Mouse (Mus musculus) C2C12 (cell line): Measurements from ENCODE around the gene A530016L24Rik. TPM values are rescaled to one million over a fixed set of nuclear protein-coding genes. Genes with fewer than 3 reads are reported as not detected.

Experiments used
- H3K27me3 ChIP-seq: one replicate; pipeline ENCODE4 v1.6.1; 2011; ENCODE audit not compliant: control insufficient read depth, insufficient read depth, insufficient read length
- H3K36me3 ChIP-seq: one replicate; pipeline ENCODE4 v1.6.1; 2011; ENCODE audit not compliant: control insufficient read depth, insufficient read depth
- H3K4me3 ChIP-seq: one replicate; pipeline ENCODE4 v1.5.1; 2011; ENCODE audit warnings: mild to moderate bottlenecking, control low read depth; ENCODE audit not compliant: poor library complexity, insufficient read depth, severe bottlenecking
- H3K79me2 ChIP-seq: one replicate; pipeline ENCODE4 v1.6.1; 2011; ENCODE audit not compliant: control insufficient read depth, insufficient read depth
- H3K79me3 ChIP-seq: one replicate; pipeline ENCODE4 v1.6.1; 2011; ENCODE audit warnings: low read depth, control low read depth
- H3ac ChIP-seq: one replicate; pipeline ENCODE3; 2011; ENCODE audit warnings: low read depth; ENCODE audit not compliant: control insufficient read depth, insufficient read length
- CEBPB ChIP-seq: IDR thresholded peaks from one replicate; pipeline ENCODE4 v1.6.1; 2011; ENCODE audit warnings: low read depth, mild to moderate bottlenecking, control low read depth, moderate library complexity
- CTCF ChIP-seq: IDR thresholded peaks from one replicate; pipeline ENCODE4 v1.5.1; 2011; ENCODE audit not compliant: control insufficient read depth, insufficient read depth, insufficient read length
- FOSL1 ChIP-seq: IDR thresholded peaks from one replicate; pipeline ENCODE4 v1.8.0; 2011; ENCODE audit warnings: mild to moderate bottlenecking, low read length; ENCODE audit not compliant: poor library complexity, insufficient read depth, severe bottlenecking
- MAX ChIP-seq: IDR thresholded peaks from one replicate; pipeline ENCODE4 v1.6.1; 2011; ENCODE audit warnings: mild to moderate bottlenecking, control low read depth
- MYOD1 ChIP-seq: IDR thresholded peaks from one replicate; pipeline ENCODE4 v1.6.1; 2011; ENCODE audit warnings: low read depth; ENCODE audit not compliant: control insufficient read depth, insufficient read length
- MYOG ChIP-seq: IDR thresholded peaks from one replicate; pipeline ENCODE4 v1.6.1; 2011; ENCODE audit not compliant: control insufficient read depth, insufficient read length; ENCODE audit errors: extremely low read depth
- USF1 ChIP-seq: IDR thresholded peaks from one replicate; pipeline ENCODE4 v1.6.1; 2011; ENCODE audit warnings: low read depth, mild to moderate bottlenecking, control low read depth, moderate library complexity
- polyA plus RNA-seq: library from polyadenylated mRNA; unstranded; fragments of >200 nt; fragmentation: generic; extraction: Trizol; gene quantifications from one replicate; pipeline ENCODE4 v1.2.1, GENCODE M21; 2012; ENCODE audit warnings: missing spikeins

A530016L24Rik gene
- polyA plus RNA-seq, 1 experiment: 0.13 TPM

GRCm38 (mm10) chr12:112451381-112451780 is 37.9 kb upstream of the A530016L24Rik start:
- no peaks in the 10 kb centered on the region for H3K79me3 ChIP-seq
- peaks cover 52% of the 10 kb centered on the region for H3K27me3 ChIP-seq
- no peaks in the 10 kb centered on the region for H3K36me3 ChIP-seq
- no peak for TF ChIP-seq MAX
- no peak for TF ChIP-seq FOSL1
- TF ChIP-seq CTCF: no peak
- no peak for TF ChIP-seq USF1
- no peak for TF ChIP-seq MYOD1
- no peak for TF ChIP-seq CEBPB
- TF ChIP-seq MYOG: no peak
- H3ac ChIP-seq: no peak overlapping the region
- H3K4me3 ChIP-seq: no peak overlapping the region
- no peaks in the 10 kb centered on the region for H3K79me2 ChIP-seq

DNA sequence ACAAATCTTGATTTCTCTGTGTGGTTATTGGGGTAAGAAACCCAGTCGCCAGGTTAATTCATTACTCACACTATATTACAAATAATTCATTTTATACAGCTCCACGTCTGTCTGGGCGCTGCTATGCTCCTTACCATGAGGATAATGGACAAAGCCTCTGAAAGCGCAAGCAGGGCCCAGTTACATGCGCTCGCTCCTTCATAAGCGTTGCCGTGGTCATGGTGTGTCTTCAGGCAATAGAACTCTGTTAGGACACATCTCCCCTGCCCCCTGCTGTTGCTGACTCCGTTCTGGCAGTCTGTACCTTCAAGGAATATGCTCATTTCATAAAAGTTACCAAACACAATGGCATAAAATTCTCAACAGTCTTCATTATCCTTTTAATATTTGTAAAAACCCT is 37.4 kb upstream of the A530016L24Rik start:
- Histone ChIP-seq H3ac (no peak overlapping the region), H3K79me3 (no peaks in the 10 kb centered on the region), H3K79me2 (no peaks in the 10 kb centered on the region), H3K27me3 (peaks cover 53% of the 10 kb centered on the region), H3K36me3 (no peaks in the 10 kb centered on the region), H3K4me3 (no peak overlapping the region)
- TF ChIP-seq CTCF (no peak), MYOG (no peak), FOSL1 (no peak), MAX (no peak)

- Histone ChIP-seq H3K79me3 (no peaks in the 10 kb centered on the region), H3ac (no peak overlapping the region), H3K4me3 (no peak overlapping the region), H3K27me3 (peaks cover 61% of the 10 kb centered on the region), H3K79me2 (no peaks in the 10 kb centered on the region), H3K36me3 (no peaks in the 10 kb centered on the region)
- TF ChIP-seq CEBPB (no peak), MYOG (no peak), FOSL1 (no peak), CTCF (no peak), MYOD1 (no peak), USF1 (no peak), MAX (no peak)
These were observed 33.0 kb upstream of the A530016L24Rik start for GRCm38 (mm10) chr12:112456144-112456713.

GRCm38 (mm10) chr12:112457839-112458238 is 31.4 kb upstream of the A530016L24Rik start:
- Histone ChIP-seq H3K79me3 (no peaks in the 10 kb centered on the region), H3K79me2 (no peaks in the 10 kb centered on the region), H3K36me3 (no peaks in the 10 kb centered on the region), H3K4me3 (no peak overlapping the region), H3ac (no peak overlapping the region), H3K27me3 (peaks cover 67% of the 10 kb centered on the region)
- TF ChIP-seq MYOD1 (no peak), MYOG (no peak), CEBPB (no peak)

GRCm38 (mm10) chr12:112462423-112462822 is 26.8 kb upstream of the A530016L24Rik start:
- no peak overlapping the region for H3K4me3 ChIP-seq
- H3K79me2 ChIP-seq: no peaks in the 10 kb centered on the region
- H3K36me3 ChIP-seq: no peaks in the 10 kb centered on the region
- H3K79me3 ChIP-seq: no peaks in the 10 kb centered on the region
- TF ChIP-seq MAX (no peak), MYOG (no peak), MYOD1 (no peak), CEBPB (no peak), CTCF (no peak), FOSL1 (no peak), USF1 (no peak)
- peaks cover 73% of the 10 kb centered on the region for H3K27me3 ChIP-seq
- H3ac ChIP-seq: no peak overlapping the region

GRCm38 (mm10) chr12:112463209-112463608 is 26.0 kb upstream of the A530016L24Rik start:
- Histone ChIP-seq H3K4me3 (no peak overlapping the region), H3K36me3 (no peaks in the 10 kb centered on the region), H3K27me3 (peaks cover 71% of the 10 kb centered on the region), H3K79me3 (no peaks in the 10 kb centered on the region), H3K79me2 (no peaks in the 10 kb centered on the region), H3ac (no peak overlapping the region)
- TF ChIP-seq FOSL1: no peak
- TF ChIP-seq USF1: no peak
- TF ChIP-seq CTCF: no peak
- no peak for TF ChIP-seq MYOG
- no peak for TF ChIP-seq CEBPB
- no peak for TF ChIP-seq MAX
- no peak for TF ChIP-seq MYOD1
